Mouse (Mus musculus): ENCODE data around the gene Eef1akmt3.
A peak's percentile ranks its signal among the peaks of the same experiment; 100 is the strongest.

Eef1akmt3 gene

DNA sequence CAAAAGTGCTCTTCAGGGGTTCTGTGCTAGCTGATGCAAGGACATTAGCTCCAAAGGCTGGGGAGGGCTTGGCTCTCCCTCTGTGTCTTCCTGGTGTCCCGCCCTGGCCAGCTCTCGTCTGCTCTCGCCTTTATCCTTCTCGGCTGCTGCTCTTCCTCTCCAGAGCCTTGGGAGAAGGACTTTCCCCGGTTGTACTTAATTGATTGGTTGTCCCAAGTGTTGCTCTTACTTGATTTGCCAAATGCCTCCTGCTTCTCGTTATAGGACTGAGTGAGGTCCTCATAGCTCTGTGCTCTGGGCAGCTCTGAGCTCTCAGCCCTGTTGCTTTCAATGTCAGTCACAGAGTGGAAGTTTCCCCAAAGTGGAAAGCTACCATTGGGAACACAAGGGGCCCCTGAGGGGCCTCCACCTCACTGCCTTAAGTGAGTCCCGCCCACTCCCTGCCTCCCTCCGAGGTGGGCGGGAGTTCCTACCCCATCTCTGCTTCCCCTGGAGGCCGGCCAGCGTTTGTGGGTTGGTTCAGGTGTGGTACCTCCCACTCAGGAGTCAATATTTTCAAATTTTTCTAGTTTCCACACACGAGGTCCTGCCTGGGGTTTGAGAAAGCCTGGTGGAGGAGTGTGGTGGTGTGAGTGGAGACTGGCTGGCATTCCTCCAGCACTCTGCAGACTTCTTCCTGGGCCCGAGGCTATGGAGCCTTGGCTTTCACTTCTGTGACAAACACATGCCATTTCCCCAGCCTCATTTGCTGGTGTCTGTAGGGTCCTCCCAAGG lies 43.8 kb downstream of the Eef1akmt3 start:
- no peak for DNase-seq

DNA sequence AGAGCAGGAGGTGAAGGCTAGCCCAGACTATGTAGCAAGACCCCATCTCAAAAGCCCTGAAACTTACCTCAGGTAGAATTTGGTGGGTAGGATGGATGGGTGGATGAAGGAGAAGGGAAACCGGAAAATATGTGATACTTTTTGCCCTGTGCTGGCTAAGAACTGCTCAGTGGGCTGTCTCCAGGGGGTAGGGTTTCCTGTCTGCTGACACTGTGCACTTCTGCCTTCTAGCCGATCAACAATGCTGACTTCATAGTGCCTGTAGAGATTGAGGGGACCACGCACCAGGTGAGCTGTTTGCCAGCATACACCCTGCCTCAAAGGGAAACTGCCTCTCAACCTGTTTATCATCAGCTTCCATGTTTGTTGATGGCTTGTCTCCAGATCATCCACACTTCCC lies 47.7 kb downstream of the Eef1akmt3 start:
- DNase-seq, result peak; percentile 49 to 57

DNA sequence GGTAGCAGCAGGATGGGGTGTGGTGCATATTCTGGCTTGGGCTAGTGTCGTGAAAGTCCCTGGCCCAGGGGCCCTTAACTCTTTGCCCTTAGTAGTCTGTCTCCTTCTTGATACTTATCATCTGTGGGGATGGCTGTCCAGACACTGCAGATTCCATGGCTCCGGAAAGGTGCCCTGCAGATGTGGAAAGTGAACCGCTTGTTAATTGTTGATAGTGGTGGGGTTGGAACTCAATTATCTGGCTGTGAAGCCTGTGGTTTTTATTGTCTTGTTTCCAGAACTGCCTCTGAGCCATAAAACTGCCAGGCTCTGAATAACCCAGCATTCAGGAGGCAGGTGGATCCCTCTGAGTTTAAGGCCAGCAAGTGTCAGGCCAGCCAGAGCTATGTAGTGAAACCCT lies 49.6 kb downstream of the Eef1akmt3 start:
- no peak for DNase-seq

DNA sequence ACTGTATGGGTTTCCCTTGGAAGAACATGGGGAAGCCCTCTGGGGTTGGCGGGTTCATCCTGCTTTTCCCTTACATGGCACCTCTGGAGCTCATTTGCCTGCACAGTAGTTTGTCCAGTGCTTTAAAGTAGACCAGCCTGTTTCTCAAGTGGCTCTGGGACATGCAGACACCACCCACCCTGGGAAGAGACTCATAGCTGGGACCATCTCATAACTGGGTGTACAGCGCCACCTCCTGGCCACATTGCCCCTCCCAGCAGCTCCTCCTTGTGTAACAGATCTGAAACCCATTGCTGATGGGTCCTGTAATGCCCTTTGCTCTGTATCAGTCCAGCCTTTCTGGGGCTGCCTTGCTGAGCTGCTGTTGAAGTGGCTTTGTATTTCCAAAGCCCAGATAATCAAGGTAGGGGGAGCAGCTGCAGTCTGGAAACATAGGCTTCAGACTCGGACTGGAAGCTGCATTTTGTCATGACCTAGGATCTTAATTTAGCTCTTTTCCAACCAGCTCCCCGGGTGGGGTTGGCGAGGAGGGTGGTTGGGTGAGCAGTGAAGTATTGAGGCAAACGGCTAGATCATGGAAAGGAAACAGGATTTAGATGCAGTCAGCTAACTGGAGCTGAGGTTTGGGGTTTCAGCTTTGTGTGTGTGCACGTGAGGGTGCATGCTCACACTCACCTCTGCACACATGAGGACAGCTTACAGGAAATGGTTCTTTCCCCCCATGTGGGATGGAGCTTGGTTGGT lies 50.8 kb downstream of the Eef1akmt3 start:
- peak; percentile 92 for DNase-seq

DNA sequence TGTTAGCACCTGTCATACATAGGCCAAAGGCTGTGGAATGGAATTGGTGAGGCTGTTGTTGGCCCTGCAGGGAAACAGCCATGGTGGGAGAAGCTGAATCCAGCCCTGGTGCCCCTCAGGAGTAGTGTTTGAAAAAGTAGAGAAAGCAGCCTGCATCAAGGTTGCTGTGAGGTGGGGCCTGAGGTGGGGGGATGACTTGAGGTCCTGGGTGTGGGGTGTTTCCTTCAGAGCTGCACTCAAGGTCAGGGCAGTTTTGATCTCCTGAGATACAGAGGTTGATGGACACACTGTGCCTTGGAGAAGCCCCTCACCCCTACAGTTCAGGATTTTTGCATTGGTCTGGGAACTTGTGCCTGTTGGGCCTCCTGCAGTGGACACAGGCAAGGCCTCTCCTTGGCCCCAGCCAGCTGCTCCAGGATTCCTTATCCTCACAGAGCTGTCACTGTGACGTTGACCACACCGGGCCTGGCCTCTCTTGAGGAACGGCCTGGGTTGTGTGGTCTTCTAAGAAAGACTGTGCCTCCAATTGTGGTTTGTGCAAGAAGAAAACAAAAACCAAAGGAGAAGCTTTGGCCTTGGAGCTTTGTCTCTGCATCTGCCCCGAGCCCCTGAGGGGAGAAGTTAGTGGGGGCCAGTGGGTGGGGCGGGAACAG lies 52.7 kb downstream of the Eef1akmt3 start:
- DNase-seq, result no peak

DNA sequence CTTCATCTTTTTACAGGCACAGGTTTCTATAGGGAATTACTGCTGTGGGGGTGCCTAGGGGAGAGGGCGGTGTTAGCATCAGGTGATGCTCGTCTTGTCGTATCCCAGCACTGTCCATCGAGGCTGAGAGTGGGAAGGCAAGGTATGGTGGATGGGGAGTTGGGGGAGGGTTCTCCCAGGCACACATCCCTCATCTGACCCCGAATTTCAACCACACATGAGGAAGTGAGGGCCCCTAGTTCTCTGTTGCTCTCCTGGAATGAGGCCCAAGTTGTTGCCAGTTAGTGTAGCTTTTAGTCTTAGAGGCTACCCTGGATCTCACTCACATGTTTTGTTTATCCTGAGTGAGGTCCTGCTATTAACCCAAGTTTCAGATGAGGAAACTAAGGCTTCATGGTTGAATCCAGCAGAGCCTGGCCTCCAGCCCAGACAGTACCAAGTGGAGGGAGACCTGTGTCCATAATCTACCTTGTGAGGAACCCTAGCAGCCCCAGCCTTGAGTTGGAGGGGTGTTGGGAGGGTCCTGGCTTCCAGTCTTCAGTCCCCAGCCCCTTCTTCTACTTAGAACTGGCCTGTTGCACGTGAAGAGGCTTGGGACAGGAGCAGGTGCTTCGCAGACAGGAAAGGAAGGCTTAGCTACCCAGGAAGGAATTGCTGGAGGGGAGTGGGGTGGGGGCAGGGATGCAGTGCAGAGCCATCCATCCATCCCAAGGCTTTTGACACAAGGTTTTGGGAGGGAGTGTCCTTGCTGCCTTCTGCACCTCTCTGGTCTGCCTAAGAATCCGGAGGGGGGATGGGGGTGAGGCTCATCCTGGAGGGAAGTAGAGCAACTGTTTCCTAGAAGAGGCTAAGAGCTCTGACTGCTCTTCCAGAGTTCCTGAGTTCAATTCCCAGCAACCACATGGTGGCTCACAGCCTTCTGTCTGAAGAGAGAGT lies 53.9 kb downstream of the Eef1akmt3 start:
- no peak for DNase-seq

DNA sequence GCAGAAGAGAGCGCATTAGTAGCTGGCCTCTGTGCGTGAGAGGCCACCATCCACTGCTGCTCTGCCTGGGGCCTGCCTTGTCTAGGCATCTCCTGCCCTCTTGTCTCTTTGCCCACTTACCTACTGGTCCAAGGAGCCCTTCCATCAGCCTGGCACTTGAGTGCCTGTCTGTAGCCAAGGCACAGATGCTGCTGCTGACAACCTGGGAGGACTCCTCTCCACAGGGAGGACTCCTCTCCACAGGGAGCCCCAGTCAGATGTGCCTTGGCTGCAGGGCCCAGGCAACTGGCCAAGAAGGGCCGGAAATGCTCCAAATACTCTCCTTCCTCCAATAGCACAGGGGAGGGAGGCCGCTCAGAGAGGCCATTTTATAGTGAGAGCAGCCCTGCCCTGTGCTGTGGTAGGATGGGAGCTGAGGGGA lies 54.8 kb downstream of the Eef1akmt3 start:
- no peak for DNase-seq

DNA sequence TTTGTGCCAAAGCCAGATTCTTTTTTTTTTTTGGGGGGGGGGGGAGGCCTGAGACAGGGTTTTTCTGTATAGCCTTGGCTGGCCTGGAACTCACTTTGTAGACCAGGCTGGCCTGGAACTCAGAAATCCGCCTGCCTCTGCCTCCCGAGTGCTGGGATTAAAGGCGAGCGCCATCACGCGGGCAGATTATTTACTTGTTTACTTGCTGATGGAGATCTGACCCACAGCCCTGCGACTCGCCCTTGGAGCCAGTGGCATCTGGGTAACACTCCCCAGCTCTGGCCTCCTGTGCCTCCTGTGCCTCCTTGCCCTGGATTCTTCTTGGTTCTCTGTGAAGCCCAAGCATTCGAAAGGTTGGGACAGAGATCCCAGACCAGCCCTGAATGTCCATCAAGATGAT lies 55.7 kb downstream of the Eef1akmt3 start:
- no peak for DNase-seq

DNA sequence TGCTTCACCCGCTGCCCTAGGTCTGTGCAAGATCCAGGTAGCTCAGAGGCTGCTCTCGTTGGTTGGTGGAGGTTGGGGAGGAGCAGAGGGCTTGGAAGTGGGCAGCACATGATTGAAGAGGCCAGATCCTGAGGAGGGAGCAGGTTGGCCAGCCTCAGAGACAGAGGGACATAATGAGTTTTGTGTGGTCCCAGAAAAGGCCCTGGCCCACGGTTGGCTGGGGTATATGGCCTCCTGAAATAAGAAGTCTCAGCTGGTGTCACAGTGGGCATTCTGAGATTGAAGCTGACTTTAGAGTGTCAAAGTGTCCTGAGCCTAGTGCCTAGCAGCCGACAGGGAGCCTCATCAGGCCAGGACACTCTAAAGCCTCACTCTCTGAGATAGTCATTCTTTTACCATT lies 56.2 kb downstream of the Eef1akmt3 start:
- no peak for DNase-seq

DNA sequence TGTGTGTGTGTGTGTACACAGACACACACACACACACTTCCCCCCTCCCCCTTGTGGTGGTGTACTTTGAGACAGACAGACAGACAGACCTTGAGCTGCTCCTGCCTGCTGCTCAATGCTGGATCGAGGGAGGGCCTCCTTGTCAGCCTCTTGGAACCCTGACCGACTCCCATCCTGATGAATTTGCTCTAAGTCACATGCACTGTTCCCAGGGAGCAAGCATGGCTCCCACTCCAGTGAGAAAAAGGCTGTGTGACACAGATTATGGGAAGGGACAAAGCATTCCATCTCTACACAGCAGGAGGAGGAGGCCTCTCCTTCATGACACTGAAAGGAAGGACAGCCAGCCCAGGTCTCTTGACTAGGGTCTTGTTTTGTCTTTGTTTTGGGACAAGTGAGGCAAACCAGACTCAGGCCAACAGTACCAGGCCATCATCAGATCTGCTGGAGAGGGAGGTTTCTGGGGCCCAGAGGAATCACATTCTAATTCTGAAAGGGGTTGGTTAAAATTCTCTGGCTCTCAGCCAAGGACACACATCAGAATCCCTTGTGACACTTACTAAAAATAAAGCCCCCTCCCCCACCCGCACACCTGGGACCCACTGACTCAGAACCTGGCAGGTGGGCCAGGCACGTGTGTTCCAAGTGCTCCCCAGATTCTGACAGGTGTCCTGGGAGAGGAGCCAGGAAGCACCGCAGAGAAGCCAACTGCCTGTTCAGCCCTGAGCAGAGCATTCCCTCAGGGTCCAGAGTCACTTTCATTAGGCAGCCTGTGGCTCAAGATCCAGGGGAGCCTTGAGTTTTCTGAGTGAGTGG lies 56.9 kb downstream of the Eef1akmt3 start:
- no peak for DNase-seq

DNA sequence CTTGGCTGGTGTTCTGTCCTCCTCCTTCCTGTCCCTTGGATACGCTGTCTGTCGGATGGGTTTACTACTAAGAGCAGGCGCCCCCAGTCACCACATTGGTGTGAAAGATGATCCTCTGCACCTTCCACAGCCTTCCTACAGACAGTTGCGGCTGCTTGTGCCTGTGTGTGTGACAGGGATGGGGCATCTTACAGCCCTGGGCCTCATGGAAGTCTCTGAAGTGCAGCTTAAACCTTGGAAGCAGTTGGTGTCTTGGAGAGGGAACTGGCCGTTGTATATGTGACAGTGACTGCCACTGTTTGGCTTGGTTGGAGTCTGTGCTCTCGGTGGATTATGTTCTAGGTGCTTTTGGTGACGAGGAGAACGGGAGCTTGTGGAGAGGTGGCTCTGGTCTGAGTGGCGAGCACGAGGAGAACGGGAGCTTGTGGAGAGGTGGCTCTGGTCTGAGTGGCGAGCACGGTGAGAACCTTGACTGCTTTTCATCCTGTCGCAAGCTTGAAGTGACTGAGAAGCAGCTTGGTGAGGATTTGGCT lies 58.1 kb downstream of the Eef1akmt3 start:
- DNase-seq, result no peak

DNA sequence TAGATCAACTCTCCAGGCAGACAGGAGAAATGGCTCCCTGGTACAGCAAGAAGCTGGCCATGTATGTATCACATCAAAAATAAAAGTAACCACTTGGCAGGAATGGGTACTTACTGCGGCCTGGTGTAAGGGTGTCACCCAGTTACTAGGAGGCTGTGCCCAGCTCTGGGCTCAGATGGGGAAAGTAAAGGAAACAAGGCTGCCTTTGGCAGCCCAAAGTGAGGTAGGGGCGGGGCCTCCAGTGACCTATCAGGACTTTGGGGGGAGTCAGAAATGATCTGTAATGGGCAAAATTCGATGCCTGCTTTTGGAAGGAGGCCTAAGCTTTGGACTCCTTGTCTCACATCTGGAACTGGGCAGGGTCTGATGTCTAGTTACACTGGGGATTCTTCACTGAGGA lies 59.6 kb downstream of the Eef1akmt3 start:
- DNase-seq, result no peak
